Comparison of ENCODE assay signal across 8 mouse cellular contexts in genomic region chr7:130263799-130264351, GRCm38 (mm10).
DNase-seq lines count a peak whose midpoint lies in the region; ATAC-seq and TF ChIP-seq lines count a peak whose summit lies in the region.

No protein-coding gene starts in this region.

- no peaks in the 10 kb centered on the region; the same call in 1 of the 2 replicates for H3K36me3 ChIP-seq in erythroblast, embryonic 14.5 days (ENCODE audit: control insufficient read depth)
- H3K36me3 ChIP-seq in intestine, postnatal 0 days (ENCODE audit: control insufficient read depth, insufficient read depth): no peaks in the 10 kb centered on the region; the same call in 1 of the 2 replicates

- peak overlapping the region; percentile 28; the same call in 1 of the 2 replicates for H3K27ac ChIP-seq in intestine, postnatal 0 days (ENCODE audit: low read depth, low read length)

- H3K9me3 ChIP-seq in erythroblast, embryonic 14.5 days (ENCODE audit: control insufficient read depth, low read length): no peaks in the 10 kb centered on the region
- H3K9me3 ChIP-seq in intestine, postnatal 0 days (ENCODE audit: control insufficient read depth): no peaks in the 10 kb centered on the region

- H3K4me1 ChIP-seq in erythroblast, embryonic 14.5 days (ENCODE audit: control insufficient read depth): no peaks in the 10 kb centered on the region
- H3K4me1 ChIP-seq in intestine, postnatal 0 days (replicated peaks; ENCODE audit: control insufficient read depth, insufficient read depth, low read length): peaks cover 4% of the 10 kb centered on the region; the same call in 1 of the 2 replicates

- peak overlapping the region; percentile 90 for H3K4me2 ChIP-seq in intestine, postnatal 0 days (replicated peaks; ENCODE audit: low read depth)

- peak overlapping the region; percentile 55 for H3K9ac ChIP-seq in intestine, postnatal 0 days (ENCODE audit: low read depth, low read length)

- no peak for TF ChIP-seq CTCF in intestine, postnatal 0 days (IDR thresholded peaks at IDR 0.05; ENCODE audit: low read depth)

- 9% methylated on average over 20 of the region's 20 CpGs for whole genome bisulfite sequencing in intestine, postnatal 0 days

- DNase-seq in embryo, embryonic 10.5 days (ENCODE audit: low spot score): peak; percentile 71
- DNase-seq in lung, postnatal 36 days: peak; percentile 63
- no peak for DNase-seq in retina, postnatal 1 day
- DNase-seq in cerebellum, adult 11-12 months: no peak
- DNase-seq in c-Kit-positive CD71-positive TER-119-positive erythroid progenitor cells, embryonic 14.5 days (ENCODE audit: low spot score): no peak

- H3K4me3 ChIP-seq in erythroblast, embryonic 14.5 days (replicated peaks): peak overlapping the region; percentile 29
- peak overlapping the region; percentile 65 for H3K4me3 ChIP-seq in intestine, postnatal 0 days (ENCODE audit: low read depth, low read length)

- H3K27me3 ChIP-seq in erythroblast, embryonic 14.5 days (ENCODE audit: control insufficient read depth): peaks cover 44% of the 10 kb centered on the region
- no peaks in the 10 kb centered on the region for H3K27me3 ChIP-seq in intestine, postnatal 0 days (replicated peaks; ENCODE audit: control insufficient read depth, insufficient read depth, low read length)

- ATAC-seq in erythroblast, adult 5-6 weeks (replicated peaks; ENCODE audit: low FRiP score, poor library complexity, severe bottlenecking): no peak
- ATAC-seq in intestine, postnatal 0 days: no peak

Comparison
In these comparisons a context has a peak if more than half of its experiments do, and no peak if none do; other contexts are left out.
1. DNase-seq: peak in embryo, embryonic 10.5 days (single experiment) and lung, postnatal 36 days (single experiment); none in retina, postnatal 1 day (single experiment), cerebellum, adult 11-12 months (single experiment) and c-Kit-positive CD71-positive TER-119-positive erythroid progenitor cells, embryonic 14.5 days (single experiment).